Mouse (Mus musculus): ENCODE data around the gene Rnaseh2a.

DNA sequence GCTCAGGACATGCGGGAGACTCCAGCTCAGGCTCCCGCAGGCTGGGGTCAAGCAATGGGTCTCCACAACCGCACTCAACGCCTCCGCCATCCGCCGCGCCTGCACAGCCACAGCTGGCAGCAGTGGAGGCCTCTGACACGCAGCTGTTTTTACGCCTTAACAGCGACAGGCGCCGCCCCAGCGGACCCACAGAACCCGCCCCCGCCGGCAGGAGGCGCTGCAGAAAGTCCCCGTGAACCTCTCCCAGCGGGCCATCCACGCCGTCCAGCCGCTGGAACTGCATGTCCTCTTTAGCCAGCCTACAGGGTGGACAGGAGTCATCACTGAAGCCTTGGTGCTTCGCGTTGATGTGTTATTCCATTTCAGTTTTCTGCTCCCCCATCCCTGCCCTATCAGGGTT lies 38.1 kb upstream of the Rnaseh2a start:
- TF ChIP-seq POLR2A (IDR thresholded peaks at IDR 0.05; ENCODE audit: low read depth, low read length) (no peak), CTCF (IDR thresholded peaks at IDR 0.05; ENCODE audit: borderline replicate concordance, insufficient read depth, low read length) (no peak)

Measured in embryonic fibroblast, embryonic 13.5 days (primary cell).